Mouse (Mus musculus) forebrain, embryonic 15.5 days (tissue): ENCODE measurements around the gene Arpp21. TPM values are rescaled to one million over a fixed set of nuclear protein-coding genes. Genes with fewer than 3 reads are reported as not detected.

Experiments
- ATAC-seq: fragments of 200-750 bp; cut with Nextera tagmentation; replicated peaks from 2 replicates; pipeline ENCODE4 v1.8.0; 2017; ENCODE audit warnings: mild to moderate bottlenecking, moderate TSS enrichment, moderate library complexity
- H3K27ac ChIP-seq: fragments of 300-500 bp; sonication (generic); replicated peaks from 2 replicates; pipeline ENCODE4 v1.5.1; 2015; ENCODE audit warnings: mild to moderate bottlenecking, inconsistent platforms
- H3K27me3 ChIP-seq: fragments of 300-500 bp; sonication (generic); 2 replicates; pipeline ENCODE4 v1.6.1; 2015; ENCODE audit warnings: inconsistent platforms
- H3K36me3 ChIP-seq: fragments of 300-500 bp; sonication (generic); 2 replicates; pipeline ENCODE4 v1.6.1; 2015; ENCODE audit warnings: mild to moderate bottlenecking, inconsistent platforms
- H3K4me1 ChIP-seq: fragments of 300-500 bp; sonication (generic); 2 replicates; pipeline ENCODE4 v1.6.1; 2015; ENCODE audit warnings: inconsistent platforms
- H3K4me2 ChIP-seq: fragments of 300-500 bp; sonication (generic); replicated peaks from 2 replicates; pipeline ENCODE4 v1.6.1; 2015; ENCODE audit warnings: mild to moderate bottlenecking, inconsistent platforms
- H3K4me3 ChIP-seq: fragments of 300-500 bp; sonication (generic); 2 replicates; pipeline ENCODE4 v1.5.1; 2015; ENCODE audit warnings: mild to moderate bottlenecking, inconsistent platforms
- H3K9ac ChIP-seq: fragments of 300-500 bp; sonication (generic); replicated peaks from 2 replicates; pipeline ENCODE4 v1.6.1; 2015; ENCODE audit warnings: mild to moderate bottlenecking, inconsistent platforms
- H3K9me3 ChIP-seq: fragments of 300-500 bp; sonication (generic); 2 replicates; pipeline ENCODE4 v1.6.1; 2016; ENCODE audit warnings: inconsistent platforms
- WGBS: fragments of 180-500 bp; shearing (Covaris S2); methylation state at CpG from one replicate; pipeline ENCODE4 v1.1.7; 2015; ENCODE audit warnings: mixed read lengths; 5-methylcytosine and 5-hydroxymethylcytosine counted together
- polyA plus RNA-seq: library from polyadenylated mRNA; unstranded; fragments of >200 nt; fragmentation: Nextera tagmentation; extraction: Ambion mirVana; gene quantifications from 2 replicates; pipeline ENCODE4 v1.2.1, GENCODE M21; 2015

Arpp21 gene
- polyA plus RNA-seq, 1 experiment from 2014 or later, result 76.3 TPM

DNA sequence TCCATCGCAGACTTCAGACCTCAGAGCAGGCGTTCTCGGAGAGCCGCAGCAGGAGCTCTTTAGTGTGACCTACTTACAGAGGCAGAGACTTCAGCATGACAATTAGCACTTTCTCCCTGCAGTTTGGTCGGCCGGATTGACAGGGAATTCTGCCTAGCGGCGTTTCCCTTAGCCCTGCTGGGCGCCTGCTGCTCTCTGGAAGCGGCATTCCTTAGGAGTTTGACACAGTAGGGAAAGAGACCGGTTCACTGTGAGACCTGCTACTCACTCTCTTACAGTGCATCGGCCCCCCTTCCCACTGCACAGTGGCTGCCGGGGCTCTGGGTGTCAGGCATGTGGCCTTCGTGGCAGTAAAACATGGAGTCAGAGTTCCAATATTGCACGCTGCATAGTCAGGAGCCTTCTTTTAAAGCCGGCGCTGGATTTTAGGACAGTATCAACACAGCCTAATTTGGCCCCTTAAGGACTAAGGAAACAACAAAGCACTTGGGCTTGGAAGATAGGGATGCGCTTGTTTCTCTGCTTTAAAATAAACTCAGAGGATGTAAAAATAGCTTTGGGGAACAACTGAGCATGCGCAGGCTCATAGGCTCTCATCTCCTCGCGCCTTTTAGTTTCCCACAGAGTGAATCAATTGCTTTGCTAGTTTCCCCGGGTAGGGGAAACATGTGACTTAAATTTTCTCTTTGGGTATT is 117.2 kb downstream of the Arpp21 start:
- Histone ChIP-seq H3K4me2 (peak overlapping the region; percentile 50), H3K27ac (peak overlapping the region; percentile 71), H3K27me3 (no peaks in the 10 kb centered on the region), H3K4me3 (peak overlapping the region; percentile 18), H3K36me3 (peaks cover 15% of the 10 kb centered on the region; the same call in 1 of the 2 replicates), H3K9ac (peak overlapping the region; percentile 33), H3K9me3 (no peaks in the 10 kb centered on the region), H3K4me1 (peaks cover 28% of the 10 kb centered on the region)
- ATAC-seq, result peak; percentile 81
- 1% methylated on average over 22 of the region's 22 CpGs for WGBS

DNA sequence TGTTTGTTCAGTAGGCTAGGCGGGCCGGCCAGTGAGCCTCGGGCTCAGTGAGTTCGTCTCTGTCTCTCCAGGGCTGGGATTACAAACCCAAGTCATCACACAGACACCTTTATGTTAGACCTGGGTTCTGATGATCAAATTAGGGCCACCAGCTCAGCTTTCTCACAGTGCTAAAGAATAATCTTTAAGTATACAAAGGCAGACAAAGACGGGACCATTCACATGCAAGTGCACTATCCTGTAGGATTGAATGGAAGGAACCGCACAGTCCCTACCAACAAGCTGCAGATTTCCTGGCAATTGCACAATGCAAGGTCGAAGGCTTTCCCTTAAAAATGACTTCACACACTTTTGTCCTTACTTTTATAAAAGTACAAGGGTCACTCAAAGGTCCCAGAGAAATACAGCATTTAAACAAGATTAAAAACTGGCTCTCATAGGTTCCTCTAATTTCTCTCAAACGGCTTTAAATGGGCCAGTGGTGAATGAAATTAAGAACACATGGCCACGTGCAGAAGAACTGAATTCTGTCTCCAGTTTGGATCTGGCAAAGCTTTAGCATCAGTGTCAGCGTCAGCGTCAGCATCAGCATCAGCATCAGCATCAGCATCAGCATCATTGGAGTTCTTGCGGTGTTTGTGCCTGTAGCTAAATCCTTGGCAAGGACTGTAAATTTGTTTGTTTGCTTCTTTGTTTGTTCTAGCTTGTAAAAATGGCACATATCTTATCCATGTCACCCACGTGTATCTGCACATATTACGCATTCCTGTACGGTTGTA is 117.9 kb downstream of the Arpp21 start:
- WGBS, result 17% methylated on average over 15 of the region's 15 CpGs
- Histone ChIP-seq H3K27me3 (no peaks in the 10 kb centered on the region), H3K9ac (no peak overlapping the region), H3K27ac (peak overlapping the region; percentile 71; the same call in 1 of the 2 replicates), H3K4me1 (peaks cover 24% of the 10 kb centered on the region), H3K4me3 (peak overlapping the region; percentile 18), H3K9me3 (no peaks in the 10 kb centered on the region), H3K36me3 (peaks cover 14% of the 10 kb centered on the region; the same call in 1 of the 2 replicates), H3K4me2 (peak overlapping the region; percentile 50)
- peak; percentile 3; the same call in 1 of the 2 replicates for ATAC-seq

- Histone ChIP-seq H3K9ac (no peak overlapping the region), H3K4me2 (no peak overlapping the region), H3K27ac (no peak overlapping the region), H3K36me3 (peaks cover 9% of the 10 kb centered on the region; the same call in 1 of the 2 replicates), H3K9me3 (no peaks in the 10 kb centered on the region), H3K4me1 (peaks cover 6% of the 10 kb centered on the region; the same call in 1 of the 2 replicates), H3K4me3 (no peak overlapping the region), H3K27me3 (no peaks in the 10 kb centered on the region)
- WGBS, result 91% methylated on average over 5 of the region's 5 CpGs
- no peak for ATAC-seq
Measured at GRCm38 (mm10) chr9:112111610-112112009, 124.1 kb downstream of the Arpp21 start.

GRCm38 (mm10) chr9:112102852-112103192 is 132.9 kb downstream of the Arpp21 start:
- Histone ChIP-seq H3K27me3 (no peaks in the 10 kb centered on the region), H3K9ac (no peak overlapping the region), H3K27ac (peak overlapping the region; percentile 86), H3K4me2 (no peak overlapping the region), H3K9me3 (no peaks in the 10 kb centered on the region), H3K4me1 (peaks cover 27% of the 10 kb centered on the region), H3K36me3 (0 out of 2 replicates have a peak, but pooled peaks cover 12% of the 10 kb centered on the region), H3K4me3 (no peak overlapping the region)
- peak; percentile 45 for ATAC-seq
- 34% methylated on average over 2 of the region's 2 CpGs for WGBS

DNA sequence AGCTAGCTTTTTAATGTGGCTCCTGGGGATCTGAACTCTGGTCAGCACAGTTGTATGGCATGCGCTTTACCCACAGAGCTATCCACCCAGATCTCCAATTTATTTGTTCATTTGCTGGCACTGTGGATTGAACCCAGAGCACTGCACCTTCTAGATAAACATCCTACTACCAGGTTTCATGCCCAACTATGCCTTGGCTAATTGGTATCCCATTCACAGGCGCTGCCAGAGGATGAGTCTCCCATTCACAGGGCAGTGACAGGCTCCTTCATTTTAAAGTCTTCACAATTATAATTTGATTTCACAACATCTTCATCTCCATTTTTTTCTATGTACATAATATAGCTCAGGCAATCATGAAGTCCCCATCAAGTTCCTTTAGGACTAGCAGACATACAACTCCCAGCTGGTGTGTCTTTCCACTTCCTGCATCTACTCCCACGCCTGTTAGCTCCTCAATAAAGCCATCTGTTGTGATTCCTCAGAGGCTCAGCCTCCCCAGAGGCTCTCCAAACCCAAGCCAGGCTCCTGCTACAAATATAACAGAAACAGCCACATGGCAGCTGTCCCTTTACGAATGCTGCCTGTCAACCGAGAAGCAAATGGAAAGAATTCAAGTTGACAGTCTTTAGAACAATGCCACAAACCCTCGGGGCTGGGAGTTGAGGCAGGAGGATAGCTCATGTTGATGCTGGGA is 133.4 kb downstream of the Arpp21 start:
- Histone ChIP-seq H3K4me2 (no peak overlapping the region), H3K9ac (no peak overlapping the region), H3K27me3 (no peaks in the 10 kb centered on the region), H3K9me3 (no peaks in the 10 kb centered on the region), H3K27ac (peak overlapping the region; percentile 86), H3K4me3 (no peak overlapping the region), H3K4me1 (peaks cover 27% of the 10 kb centered on the region), H3K36me3 (0 out of 2 replicates have a peak, but pooled peaks cover 12% of the 10 kb centered on the region)
- ATAC-seq, result peak; percentile 93
- WGBS, result 32% methylated on average over 6 of the region's 6 CpGs

GRCm38 (mm10) chr9:112100841-112101595 is 134.7 kb downstream of the Arpp21 start:
- H3K9me3 ChIP-seq, result no peaks in the 10 kb centered on the region
- H3K4me2 ChIP-seq, result no peak overlapping the region
- H3K9ac ChIP-seq, result no peak overlapping the region
- H3K4me1 ChIP-seq, result peaks cover 27% of the 10 kb centered on the region
- H3K27me3 ChIP-seq, result no peaks in the 10 kb centered on the region
- no peak for ATAC-seq
- WGBS, result 51% methylated on average over 3 of the region's 3 CpGs
- H3K4me3 ChIP-seq, result no peak overlapping the region
- H3K36me3 ChIP-seq, result 0 out of 2 replicates have a peak, but pooled peaks cover 7% of the 10 kb centered on the region
- H3K27ac ChIP-seq, result peak overlapping the region; percentile 86

- Histone ChIP-seq H3K27me3 (no peaks in the 10 kb centered on the region), H3K9me3 (no peaks in the 10 kb centered on the region), H3K27ac (0 out of 2 replicates have a peak overlapping the region, but pooled peaks have one; percentile 11), H3K4me1 (peaks cover 17% of the 10 kb centered on the region), H3K36me3 (no peaks in the 10 kb centered on the region), H3K4me2 (no peak overlapping the region), H3K4me3 (no peak overlapping the region), H3K9ac (no peak overlapping the region)
- WGBS, result 85% methylated on average over 6 of the region's 6 CpGs
- no peak for ATAC-seq
Measured at GRCm38 (mm10) chr9:112098267-112098666, 137.5 kb downstream of the Arpp21 start.

GRCm38 (mm10) chr9:112095708-112096107 is 140.0 kb downstream of the Arpp21 start:
- WGBS, result 73% methylated on average over 5 of the region's 5 CpGs
- Histone ChIP-seq H3K36me3 (no peaks in the 10 kb centered on the region), H3K4me1 (no peaks in the 10 kb centered on the region), H3K9ac (no peak overlapping the region), H3K4me2 (no peak overlapping the region), H3K27ac (no peak overlapping the region), H3K27me3 (no peaks in the 10 kb centered on the region), H3K4me3 (no peak overlapping the region), H3K9me3 (no peaks in the 10 kb centered on the region)
- no peak for ATAC-seq

- Histone ChIP-seq H3K27me3 (no peaks in the 10 kb centered on the region), H3K4me1 (no peaks in the 10 kb centered on the region), H3K4me3 (no peak overlapping the region), H3K9me3 (no peaks in the 10 kb centered on the region), H3K4me2 (no peak overlapping the region), H3K27ac (no peak overlapping the region), H3K9ac (no peak overlapping the region), H3K36me3 (no peaks in the 10 kb centered on the region)
- 71% methylated on average over 2 of the region's 2 CpGs for WGBS
- ATAC-seq, result no peak
Measured at GRCm38 (mm10) chr9:112095198-112095597, 140.5 kb downstream of the Arpp21 start.

GRCm38 (mm10) chr9:112078903-112079302 is 156.8 kb downstream of the Arpp21 start:
- H3K9ac ChIP-seq, result no peak overlapping the region
- H3K27me3 ChIP-seq, result no peaks in the 10 kb centered on the region
- WGBS, result 97% methylated on average over 2 of the region's 2 CpGs
- H3K27ac ChIP-seq, result no peak overlapping the region
- H3K4me2 ChIP-seq, result no peak overlapping the region
- peaks cover 13% of the 10 kb centered on the region for H3K4me1 ChIP-seq
- no peaks in the 10 kb centered on the region for H3K36me3 ChIP-seq
- no peak for ATAC-seq
- H3K9me3 ChIP-seq, result no peaks in the 10 kb centered on the region
- no peak overlapping the region for H3K4me3 ChIP-seq

DNA sequence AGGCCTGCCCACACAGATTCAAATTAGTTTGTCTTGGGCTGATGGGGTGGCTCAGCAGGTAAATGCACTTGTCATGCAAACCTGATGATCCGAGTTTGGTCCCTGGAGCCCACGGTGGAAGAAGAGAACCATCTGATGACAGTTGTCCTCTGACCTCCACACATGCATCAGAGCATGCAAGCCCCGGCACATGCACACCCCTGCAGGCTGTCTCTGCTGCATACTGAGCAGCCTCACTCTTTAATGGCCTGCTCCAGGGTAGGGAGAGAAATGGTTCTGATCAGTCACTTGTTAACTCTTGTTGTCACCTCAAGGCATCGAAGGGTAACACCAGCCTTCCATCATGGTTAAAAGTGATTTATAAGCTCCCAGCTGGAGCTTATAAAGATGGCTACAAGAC is 157.3 kb downstream of the Arpp21 start:
- no peak overlapping the region for H3K9ac ChIP-seq
- no peaks in the 10 kb centered on the region for H3K27me3 ChIP-seq
- no peak for ATAC-seq
- H3K4me1 ChIP-seq, result peaks cover 13% of the 10 kb centered on the region
- H3K4me2 ChIP-seq, result no peak overlapping the region
- no peak overlapping the region for H3K27ac ChIP-seq
- WGBS, result 76% methylated on average over 4 of the region's 4 CpGs
- H3K9me3 ChIP-seq, result no peaks in the 10 kb centered on the region
- no peak overlapping the region for H3K4me3 ChIP-seq
- H3K36me3 ChIP-seq, result no peaks in the 10 kb centered on the region
